Mouse (Mus musculus) intestine, embryonic 14.5 days (tissue): Measurements from ENCODE around the gene Csrnp1. TPM values are rescaled to one million over a fixed set of nuclear protein-coding genes. Genes with fewer than 3 reads are reported as not detected.
A peak's percentile ranks its signal among the peaks of the same experiment; 100 is the strongest.

Experiments
- ATAC-seq: fragments of 200-750 bp; cut with Nextera tagmentation; replicated peaks from 2 replicates; pipeline ENCODE4 v1.8.0; 2017; ENCODE audit warnings: low read depth, moderate number of reproducible peaks, moderate TSS enrichment, moderate library complexity; ENCODE audit not compliant: low FRiP score, low TSS enrichment
- DNase-seq: peaks from one replicate; pipeline ENCODE4 v3.0.0-alpha.2; 2018; ENCODE audit warnings: low spot score
- H3K27ac ChIP-seq: fragments of 300-500 bp; sonication (generic); 2 replicates; pipeline ENCODE4 v1.5.1; 2014; ENCODE audit warnings: low read depth, mild to moderate bottlenecking, control low read depth
- H3K27me3 ChIP-seq: fragments of 300-500 bp; sonication (generic); replicated peaks from 2 replicates; pipeline ENCODE4 v1.6.1; 2014; ENCODE audit warnings: low read length, control low read depth; ENCODE audit not compliant: control insufficient read depth, insufficient read depth
- H3K36me3 ChIP-seq: fragments of 300-500 bp; sonication (generic); 2 replicates; pipeline ENCODE4 v1.6.1; 2014; ENCODE audit warnings: low read length, control low read depth; ENCODE audit not compliant: control insufficient read depth, insufficient read depth
- H3K4me1 ChIP-seq: fragments of 300-500 bp; sonication (generic); replicated peaks from 2 replicates; pipeline ENCODE4 v1.6.1; 2014; ENCODE audit warnings: low read length, control low read depth, mixed read lengths; ENCODE audit not compliant: control insufficient read depth, insufficient read depth
- H3K4me2 ChIP-seq: fragments of 300-500 bp; sonication (generic); 2 replicates; pipeline ENCODE4 v1.6.1; 2014; ENCODE audit warnings: low read length
- H3K4me3 ChIP-seq: fragments of 300-500 bp; sonication (generic); 2 replicates; pipeline ENCODE4 v1.5.1; 2014; ENCODE audit warnings: low read depth, low read length, control low read depth, mixed read lengths
- H3K9ac ChIP-seq: fragments of 300-500 bp; sonication (generic); 2 replicates; pipeline ENCODE4 v1.6.1; 2014; ENCODE audit warnings: mild to moderate bottlenecking, low read length
- H3K9me3 ChIP-seq: fragments of 300-500 bp; sonication (generic); 2 replicates; pipeline ENCODE4 v1.6.1; 2016; ENCODE audit warnings: low read length, control low read depth; ENCODE audit not compliant: control insufficient read depth
- WGBS: fragments of 180-500 bp; shearing (Covaris S2); extraction: QIAGEN DNeasy Blood & Tissue Kit; methylation state at CpG from one replicate; pipeline ENCODE4 v1.1.7; 2014; 5-methylcytosine and 5-hydroxymethylcytosine counted together
- polyA plus RNA-seq: library from polyadenylated mRNA; unstranded; fragments of >200 nt; fragmentation: Nextera tagmentation; extraction: Ambion mirVana; gene quantifications from 2 replicates; pipeline ENCODE4 v1.2.1, GENCODE M21; 2014

Gene Csrnp1
- polyA plus RNA-seq, 1 experiment from 2014 or later = 1.8 TPM

GRCm38 (mm10) chr9:119983585-119984535 is 598 bp downstream of the Csrnp1 start:
- Histone ChIP-seq H3K27ac (peak overlapping the region; percentile 75), H3K9me3 (no peaks in the 10 kb centered on the region), H3K36me3 (no peaks in the 10 kb centered on the region), H3K4me3 (peak overlapping the region; percentile 68), H3K9ac (peak overlapping the region; percentile 64), H3K27me3 (no peaks in the 10 kb centered on the region), H3K4me2 (peak overlapping the region; percentile 90), H3K4me1 (peaks cover 54% of the 10 kb centered on the region)
- ATAC-seq (peak; percentile 80), DNase-seq (peak; percentile 90)
- WGBS = 1% methylated on average over 79 of the region's 79 CpGs

GRCm38 (mm10) chr9:119982956-119983551 is 1.4 kb downstream of the Csrnp1 start:
- peak; percentile 71 for DNase-seq
- Histone ChIP-seq H3K9me3 (no peaks in the 10 kb centered on the region), H3K4me3 (peak overlapping the region; percentile 68), H3K36me3 (no peaks in the 10 kb centered on the region), H3K27ac (peak overlapping the region; percentile 92), H3K4me1 (peaks cover 62% of the 10 kb centered on the region), H3K4me2 (peak overlapping the region; percentile 90), H3K27me3 (no peaks in the 10 kb centered on the region), H3K9ac (peak overlapping the region; percentile 64)
- no peak for ATAC-seq
- WGBS = under 1% methylated on average over 45 of the region's 48 CpGs

DNA sequence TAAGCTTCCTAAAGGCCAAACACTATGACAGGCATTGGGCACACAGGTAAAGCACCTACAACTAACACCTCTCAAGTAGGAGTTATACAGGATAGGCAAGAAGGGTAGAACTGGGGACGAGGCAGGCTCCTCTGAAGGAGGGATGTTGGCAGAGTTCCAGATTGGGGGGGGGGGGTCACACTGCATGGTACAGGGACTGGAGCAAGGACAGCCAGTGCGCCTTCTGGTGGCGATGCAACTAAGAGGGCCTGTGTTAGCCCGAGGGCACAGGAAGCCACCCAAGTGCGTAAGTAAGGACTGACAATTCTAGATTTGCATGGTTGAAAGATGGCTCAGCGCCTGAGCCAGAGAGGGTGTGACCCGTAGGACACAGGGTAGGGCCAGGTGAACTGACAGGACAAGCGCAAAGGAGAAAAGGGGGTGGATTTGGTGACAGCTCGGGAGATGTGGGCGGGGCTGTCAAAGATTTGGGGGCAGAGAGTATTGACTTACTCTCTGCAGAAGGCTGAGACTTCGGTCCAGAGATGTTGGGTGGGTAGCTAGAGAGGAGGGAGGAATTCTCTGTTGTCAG is 2.1 kb downstream of the Csrnp1 start:
- Histone ChIP-seq H3K9ac (peak overlapping the region; percentile 64; the same call in 1 of the 2 replicates), H3K27ac (peak overlapping the region; percentile 92; the same call in 1 of the 2 replicates), H3K27me3 (no peaks in the 10 kb centered on the region), H3K4me1 (peaks cover 69% of the 10 kb centered on the region), H3K36me3 (no peaks in the 10 kb centered on the region), H3K4me2 (peak overlapping the region; percentile 90), H3K9me3 (no peaks in the 10 kb centered on the region), H3K4me3 (peak overlapping the region; percentile 68)
- peak; percentile 78 for DNase-seq
- WGBS = under 1% methylated on average over 11 of the region's 11 CpGs
- peak; percentile 24 for ATAC-seq

- 0% methylated on average over 16 of the region's 16 CpGs for WGBS
These were observed 3.0 kb downstream of the Csrnp1 start for GRCm38 (mm10) chr9:119981183-119982179.

GRCm38 (mm10) chr9:119980770-119981182 is 3.7 kb downstream of the Csrnp1 start:
- H3K27ac ChIP-seq = peak overlapping the region; percentile 92

More at GRCm38 (mm10) chr9:119981183-119982179, 3.0 kb downstream of the Csrnp1 start:
- Histone ChIP-seq H3K27me3 (no peaks in the 10 kb centered on the region), H3K9ac (peak overlapping the region; percentile 41), H3K4me1 (peaks cover 76% of the 10 kb centered on the region), H3K36me3 (no peaks in the 10 kb centered on the region), H3K4me2 (peak overlapping the region; percentile 90), H3K9me3 (no peaks in the 10 kb centered on the region), H3K4me3 (peak overlapping the region; percentile 68), H3K27ac (peak overlapping the region; percentile 92)
- DNase-seq = peak; percentile 81
- ATAC-seq = peak; percentile 17

DNA sequence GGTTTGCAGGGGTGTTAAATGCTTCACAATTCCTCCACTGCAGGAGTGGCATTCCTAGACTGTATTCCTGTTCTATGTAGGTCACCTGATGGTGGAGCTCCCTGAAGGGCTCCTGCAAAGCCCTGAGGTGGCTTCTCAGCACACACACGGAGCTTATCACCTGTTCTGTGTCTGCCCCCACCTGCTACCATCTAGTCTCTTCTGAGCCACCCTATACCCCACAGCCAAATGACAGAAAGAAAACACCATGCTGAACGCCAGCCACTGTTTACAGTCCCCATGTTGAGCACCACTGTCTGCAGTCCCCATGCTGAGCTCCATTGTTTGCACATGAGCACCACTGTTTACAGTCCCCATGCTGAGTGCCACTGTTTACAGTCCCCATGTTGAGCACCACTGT is 4.7 kb downstream of the Csrnp1 start:
- Histone ChIP-seq H3K4me3 (no peak overlapping the region), H3K9ac (no peak overlapping the region), H3K27me3 (no peaks in the 10 kb centered on the region), H3K4me1 (peaks cover 69% of the 10 kb centered on the region), H3K27ac (no peak overlapping the region), H3K9me3 (no peaks in the 10 kb centered on the region), H3K4me2 (no peak overlapping the region), H3K36me3 (peaks cover 3% of the 10 kb centered on the region)
- no peak for ATAC-seq
- no peak for DNase-seq
- WGBS = 51% methylated on average over 2 of the region's 2 CpGs

More at GRCm38 (mm10) chr9:119980770-119981182, 3.7 kb downstream of the Csrnp1 start:
- ATAC-seq (no peak), DNase-seq (no peak)
- peaks cover 72% of the 10 kb centered on the region for H3K4me1 ChIP-seq
- WGBS = 0% methylated on average over 4 of the region's 4 CpGs
- H3K9ac ChIP-seq = peak overlapping the region; percentile 41
- H3K4me3 ChIP-seq = peak overlapping the region; percentile 68; the same call in 1 of the 2 replicates
- H3K4me2 ChIP-seq = peak overlapping the region; percentile 90
- H3K9me3 ChIP-seq = no peaks in the 10 kb centered on the region
- no peaks in the 10 kb centered on the region for H3K27me3 ChIP-seq
- no peaks in the 10 kb centered on the region for H3K36me3 ChIP-seq

DNA sequence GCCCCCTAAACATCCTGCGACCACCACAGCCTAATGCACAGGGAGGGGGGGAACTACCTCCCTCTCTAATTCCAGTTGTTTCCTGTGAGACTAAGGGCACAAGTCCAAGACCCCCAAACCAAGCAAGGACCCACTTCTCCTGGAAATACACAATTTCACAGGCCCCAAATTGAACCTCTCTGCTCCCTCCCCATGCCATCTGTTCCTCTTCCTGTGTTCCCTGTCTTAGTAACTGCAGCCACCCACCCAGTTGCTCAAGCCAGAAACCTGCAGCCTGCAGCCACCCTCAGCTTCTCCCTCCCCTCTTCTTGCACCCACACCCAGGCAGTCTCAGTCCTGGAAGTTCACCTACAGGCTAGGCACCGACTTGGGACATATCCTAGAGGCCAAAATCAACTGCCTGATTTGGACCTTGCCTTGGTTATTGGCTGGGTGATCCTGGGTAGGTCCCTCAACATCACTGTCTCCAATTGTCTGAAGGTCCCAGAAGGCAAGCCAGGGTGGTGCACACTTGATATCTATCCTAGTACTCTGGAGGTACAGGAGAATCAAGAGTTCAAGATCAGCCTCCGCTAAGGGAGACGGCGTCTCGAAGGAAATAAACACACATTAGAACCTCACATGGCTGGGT is 5.5 kb downstream of the Csrnp1 start:
- peaks cover 10% of the 10 kb centered on the region for H3K36me3 ChIP-seq
- peaks cover 61% of the 10 kb centered on the region for H3K4me1 ChIP-seq
- no peak for DNase-seq
- H3K27me3 ChIP-seq = no peaks in the 10 kb centered on the region
- H3K4me2 ChIP-seq = no peak overlapping the region
- no peak overlapping the region for H3K4me3 ChIP-seq
- H3K9me3 ChIP-seq = no peaks in the 10 kb centered on the region
- no peak overlapping the region for H3K9ac ChIP-seq
- no peak for ATAC-seq
- H3K27ac ChIP-seq = no peak overlapping the region
- WGBS = 69% methylated on average over 6 of the region's 6 CpGs
